Comparison of ENCODE assay signal across 8 mouse cellular contexts in the genomic region with DNA sequence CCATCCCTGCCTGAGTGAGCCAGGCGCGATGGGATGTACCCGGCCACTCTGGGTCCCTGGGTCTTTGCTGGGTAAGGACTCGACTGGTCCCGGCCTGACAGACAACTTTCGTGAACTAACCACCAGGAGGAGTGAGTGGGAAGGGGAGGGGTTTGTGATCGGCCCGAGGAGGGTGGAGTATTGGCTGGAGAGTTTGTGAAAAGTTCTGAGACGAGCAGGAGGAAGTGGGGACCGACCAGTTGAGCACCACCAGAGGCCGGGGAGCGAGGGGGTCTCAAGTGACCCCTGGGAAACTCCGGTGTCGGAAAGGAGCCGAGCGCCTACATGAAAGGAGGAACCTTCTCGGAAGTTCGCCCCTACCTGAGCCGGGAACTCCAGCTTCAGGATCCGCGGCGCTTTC. TPM values are rescaled to one million over a fixed set of nuclear protein-coding genes. Genes with fewer than 3 reads are reported as not detected.
DNase-seq lines count a peak whose midpoint lies in the region; ATAC-seq and TF ChIP-seq lines count a peak whose summit lies in the region.

A gene (plus strand): TSS at position 196 of the 400 bp plus-strand sequence.

- peak; percentile 74 for TF ChIP-seq CTCF in kidney, adult 2 months (conservative IDR thresholded peaks at IDR 0.05; ENCODE audit: insufficient read depth, insufficient read length, low read depth, low read length)

- peaks cover 4% of the 10 kb centered on the region; the same call in 1 of the 2 replicates for H3K9me3 ChIP-seq in embryonic facial prominence, embryonic 10.5 days
- H3K9me3 ChIP-seq in liver, embryonic 12.5 days (replicated peaks): peaks cover 5% of the 10 kb centered on the region; the same call in 1 of the 2 replicates
- H3K9me3 ChIP-seq in stomach, embryonic 15.5 days: no peaks in the 10 kb centered on the region

- TF ChIP-seq POLR2A in kidney, adult 2 months (IDR thresholded peaks at IDR 0.05; ENCODE audit: low read depth, low read length): peak; percentile 5

- H3K36me3 ChIP-seq in embryonic facial prominence, embryonic 10.5 days (replicated peaks): peaks cover 39% of the 10 kb centered on the region
- H3K36me3 ChIP-seq in kidney, adult 2 months (ENCODE audit: control insufficient read depth, insufficient read depth, low read length): no peaks in the 10 kb centered on the region
- H3K36me3 ChIP-seq in liver, embryonic 12.5 days: peaks cover 28% of the 10 kb centered on the region
- peaks cover 17% of the 10 kb centered on the region for H3K36me3 ChIP-seq in stomach, embryonic 15.5 days

- peak within 1 kb of the TSS; percentile 93 for H3K9ac ChIP-seq in liver, embryonic 12.5 days
- H3K9ac ChIP-seq in stomach, embryonic 15.5 days: peak within 1 kb of the TSS; percentile 83

- ATAC-seq in liver, embryonic 12.5 days: peak; percentile 86
- ATAC-seq in stomach, embryonic 15.5 days (ENCODE audit: insufficient read depth, low FRiP score, low read depth): peak; percentile 85

- no peaks in the 10 kb centered on the region for H3K27me3 ChIP-seq in embryonic facial prominence, embryonic 10.5 days (replicated peaks; ENCODE audit: low read depth, poor library complexity, severe bottlenecking)
- H3K27me3 ChIP-seq in kidney, adult 2 months (replicated peaks; ENCODE audit: control insufficient read depth, insufficient read depth, low read length): no peaks in the 10 kb centered on the region
- H3K27me3 ChIP-seq in liver, embryonic 12.5 days (replicated peaks): no peaks in the 10 kb centered on the region
- H3K27me3 ChIP-seq in stomach, embryonic 15.5 days (replicated peaks): no peaks in the 10 kb centered on the region

- peaks cover 30% of the 10 kb centered on the region for H3K4me1 ChIP-seq in embryonic facial prominence, embryonic 10.5 days
- H3K4me1 ChIP-seq in kidney, adult 2 months (ENCODE audit: control insufficient read depth, insufficient read depth, low read length): peaks cover 6% of the 10 kb centered on the region
- H3K4me1 ChIP-seq in liver, embryonic 12.5 days: peaks cover 12% of the 10 kb centered on the region
- H3K4me1 ChIP-seq in stomach, embryonic 15.5 days: peaks cover 4% of the 10 kb centered on the region; the same call in 1 of the 2 replicates

- peak within 1 kb of the TSS; percentile 94 for H3K4me3 ChIP-seq in embryonic facial prominence, embryonic 10.5 days
- peak within 1 kb of the TSS; percentile 94 for H3K4me3 ChIP-seq in kidney, adult 2 months (ENCODE audit: insufficient read depth, low read depth, low read length)
- peak within 1 kb of the TSS; percentile 96 for H3K4me3 ChIP-seq in liver, embryonic 12.5 days
- peak within 1 kb of the TSS; percentile 99 for H3K4me3 ChIP-seq in stomach, embryonic 15.5 days (replicated peaks)

- H3K4me2 ChIP-seq in liver, embryonic 12.5 days: peak within 1 kb of the TSS; percentile 96
- H3K4me2 ChIP-seq in stomach, embryonic 15.5 days: peak within 1 kb of the TSS; percentile 98

- peak within 1 kb of the TSS; percentile 96 for H3K27ac ChIP-seq in embryonic facial prominence, embryonic 10.5 days (replicated peaks)
- H3K27ac ChIP-seq in kidney, adult 2 months (ENCODE audit: insufficient read depth, low read depth, low read length): peak within 1 kb of the TSS; percentile 69
- H3K27ac ChIP-seq in liver, embryonic 12.5 days: peak within 1 kb of the TSS; percentile 83
- peak within 1 kb of the TSS; percentile 87 for H3K27ac ChIP-seq in stomach, embryonic 15.5 days

- DNase-seq in 3T3-L1 (ENCODE audit: low read depth, low spot score): peak; percentile 91
- peak; percentile 81 for DNase-seq in adrenal gland, adult 8-10 months
- DNase-seq in embryonic facial prominence, embryonic 10.5 days (ENCODE audit: low spot score): peak; percentile 85
- peak; percentile 91 to 92 for DNase-seq in heart, adult 18-20 months
- DNase-seq in kidney, adult 2 months: peak; percentile 92
- DNase-seq in naive thymus-derived CD4-positive, alpha-beta T cell, adult 2 months (ENCODE audit: low read depth): peak; percentile 87

- WGBS in embryonic facial prominence, embryonic 10.5 days: under 1% methylated on average over 22 of the region's 22 CpGs
- under 1% methylated on average over 22 of the region's 22 CpGs for WGBS in kidney, adult 2 months
- WGBS in liver, embryonic 12.5 days (ENCODE audit: insufficient replicate concordance): under 1% methylated on average over 22 of the region's 22 CpGs
- under 1% methylated on average over 22 of the region's 22 CpGs for WGBS in stomach, embryonic 15.5 days

RNA-seq across cellular contexts. Expression of the gene that starts here (rescaled TPM):
- 1 to 10 TPM; 7.0 to 7.6 (median 7.2) TPM for total RNA-seq in adrenal gland, adult 8-10 months (2022)
- polyA plus RNA-seq in embryonic facial prominence, embryonic 10.5 days (2016; fragmentation: Nextera tagmentation; extraction: Ambion mirVana): 4.1 and 5.4 TPM in 2 replicates
- total RNA-seq in heart, adult 18-20 months (2021): 1 to 10 TPM; 2.1 to 2.7 TPM
- polyA plus RNA-seq in kidney, adult 2 months (2012; rRNA removed): 1.7 and 1.8 TPM in 2 replicates
- polyA plus RNA-seq in liver, embryonic 12.5 days (2016; fragmentation: Nextera tagmentation; extraction: Ambion mirVana): 4.2 and 4.5 TPM in 2 replicates
- polyA plus RNA-seq in stomach, embryonic 15.5 days (2015; fragmentation: Nextera tagmentation; extraction: Ambion mirVana): 26.2 and 30.0 TPM in 2 replicates

Comparison
In these comparisons a context has a peak if more than half of its experiments do, and no peak if none do; other contexts are left out.
1. Peak in every context shown above with its lines: DNase-seq, ATAC-seq, H3K4me3 ChIP-seq and H3K27ac ChIP-seq.